Mouse (Mus musculus) spleen, postnatal 36 days (tissue): ENCODE results near the gene Gm29106.
"Not testable (repeated sequence)": the region's sequence is repeated elsewhere in the genome, so short reads cannot be mapped to it uniquely, and the experiment has no call there.

Source experiments
- DNase-seq, 2 experiments: peaks; one replicate each; pipeline ENCODE4 v3.0.0; 2022; ENCODE audit warnings: low spot score in 2 of 2, mixed read lengths in 1 of 2

Gene Gm29106

DNA sequence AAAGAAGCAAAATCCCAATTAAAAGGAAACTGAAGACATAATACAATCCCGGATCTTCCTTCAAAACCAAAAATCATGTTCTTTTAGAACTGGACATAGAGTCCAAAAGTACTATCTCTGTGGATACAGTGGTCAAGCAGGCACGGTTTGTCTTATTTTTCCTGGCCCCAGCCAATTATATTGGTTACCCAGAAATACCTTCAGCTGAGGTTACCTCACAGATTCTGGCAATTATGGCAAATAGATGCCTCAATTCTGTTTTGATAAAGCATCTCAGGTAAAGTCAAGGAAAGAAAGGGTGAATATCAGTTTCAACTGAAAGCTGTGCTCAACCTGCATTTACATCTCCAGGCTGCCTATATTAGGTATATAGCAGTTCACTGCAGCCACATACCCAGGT lies at the start of gene Gm29106:
TSS of gene Gm29106 (plus strand) at position 301 of the 400 bp plus-strand sequence.
- DNase-seq: not testable (repeated sequence)

DNA sequence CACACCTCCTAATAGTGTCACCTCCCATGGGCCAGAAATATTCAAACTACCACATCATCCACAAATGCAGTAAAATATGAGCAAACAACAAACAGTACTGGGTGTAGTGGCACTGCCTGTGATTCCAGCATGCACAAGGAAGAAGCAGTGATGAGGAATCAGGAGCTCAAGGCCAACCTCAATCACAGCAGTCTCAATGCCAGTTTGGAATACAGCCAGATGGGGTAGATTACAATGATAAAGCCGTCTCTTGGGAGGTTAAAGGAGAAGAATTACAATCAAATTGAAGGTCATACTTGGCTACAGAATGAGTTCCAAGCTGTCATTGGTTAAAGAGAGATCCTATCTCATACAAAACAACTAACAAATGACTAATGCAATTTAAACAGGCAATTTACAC lies 52.2 kb downstream of the Gm29106 start:
- DNase-seq: no peak

DNA sequence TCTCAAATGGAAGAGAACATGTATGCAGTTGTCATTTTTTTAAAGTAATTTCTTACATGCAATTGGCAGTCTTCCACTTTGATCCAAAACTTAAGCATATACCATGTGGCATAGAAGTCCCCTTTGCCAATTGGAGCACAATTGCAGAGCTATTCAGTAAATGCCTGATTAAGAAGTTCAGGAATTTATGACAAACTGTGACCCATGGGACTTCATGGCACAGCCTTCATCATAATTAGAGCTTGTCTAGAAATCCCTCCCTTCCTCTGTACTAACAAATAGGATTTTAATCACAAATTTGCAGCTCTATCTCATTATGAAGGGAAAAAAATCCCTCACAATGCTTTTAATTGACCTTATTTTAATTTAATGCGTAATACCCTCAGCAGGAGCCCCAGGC lies 59.7 kb downstream of the Gm29106 start:
- no peak for DNase-seq
